Comparison of ENCODE assay signal across 9 mouse cellular contexts in genomic region chr10:86091919-86092318, GRCm38 (mm10).
A peak's percentile ranks its signal among the peaks of the same experiment; 100 is the strongest.
DNase-seq lines count a peak whose midpoint lies in the region; ATAC-seq and TF ChIP-seq lines count a peak whose summit lies in the region.
"Had no signal": no experiment of that assay in that cellular context is flagged by ENCODE, and none has a peak within 500 bp of the region (broad histone marks: within the 10 kb centered on the region; RNA-seq: fewer than 3 reads in every experiment).

No protein-coding gene starts in this region.

- H3K36me3 ChIP-seq in hindbrain, postnatal 0 days (ENCODE audit: insufficient read depth, low read length): no peaks in the 10 kb centered on the region
- H3K36me3 ChIP-seq in hindbrain, embryonic 12.5 days: no peaks in the 10 kb centered on the region
- H3K36me3 ChIP-seq in CH12.LX (replicated peaks in 1 of 2; ENCODE audit: control insufficient read depth in 1 of 2, insufficient read depth in 1 of 2, low read length in 1 of 2): no peaks in the 10 kb centered on the region
- no peaks in the 10 kb centered on the region for H3K36me3 ChIP-seq in G1E (replicated peaks)
- H3K36me3 ChIP-seq in intestine, embryonic 16.5 days (ENCODE audit: control insufficient read depth, insufficient read depth, low read length): no peaks in the 10 kb centered on the region
- H3K36me3 ChIP-seq: embryonic facial prominence, embryonic 12.5 days had no signal

- dilution Hi-C loops in CH12.LX (cut with MboI; ENCODE audit: extremely low pct_ligation_motif_present, extremely low pct_unique_long_range_greater_than_20kb, low sequenced_read_pairs): no loop called here

- WGBS in hindbrain, postnatal 0 days: 45% methylated on average over 10 of the region's 10 CpGs
- WGBS in hindbrain, embryonic 12.5 days: 47% methylated on average over 10 of the region's 10 CpGs
- WGBS in intestine, embryonic 16.5 days: 56% methylated on average over 10 of the region's 10 CpGs

- H3K4me3 ChIP-seq in hindbrain, postnatal 0 days (ENCODE audit: low read length): no peak overlapping the region
- no peak overlapping the region for H3K4me3 ChIP-seq in hindbrain, embryonic 12.5 days
- H3K4me3 ChIP-seq in CH12.LX (replicated peaks in 1 of 3; ENCODE audit: low read depth in 2 of 3, low read length in 2 of 3, poor library complexity in 1 of 3) (no peak overlapping the region), G1E (ENCODE audit: low read depth, low read length) (no peak overlapping the region)
- no peak overlapping the region for H3K4me3 ChIP-seq in intestine, embryonic 16.5 days (ENCODE audit: low read length)
- H3K4me3 ChIP-seq: embryonic facial prominence, embryonic 12.5 days; myocyte had no signal

- no peaks in the 10 kb centered on the region for H3K79me2 ChIP-seq in CH12.LX (replicated peaks; ENCODE audit: control insufficient read depth, extremely low read depth, insufficient read depth, poor library complexity, severe bottlenecking)

- no peak for TF ChIP-seq POLR2A in CH12.LX (IDR thresholded peaks at IDR 0.05; ENCODE audit: low read depth, low read length)

- no peak for ATAC-seq in hindbrain, postnatal 0 days
- no peak for ATAC-seq in hindbrain, embryonic 12.5 days (ENCODE audit: low FRiP score)
- no peak for ATAC-seq in G1E (ENCODE audit: extremely low read depth, insufficient number of reproducible peaks, low FRiP score, poor library complexity, severe bottlenecking)
- ATAC-seq in intestine, embryonic 16.5 days: no peak

- TF ChIP-seq EP300 in CH12.LX (IDR thresholded peaks at IDR 0.05; ENCODE audit: low read length): no peak

- no peaks in the 10 kb centered on the region for H3K27me3 ChIP-seq in hindbrain, postnatal 0 days (ENCODE audit: insufficient read depth, low read length)
- no peaks in the 10 kb centered on the region for H3K27me3 ChIP-seq in hindbrain, embryonic 12.5 days
- H3K27me3 ChIP-seq in CH12.LX (replicated peaks): no peaks in the 10 kb centered on the region
- H3K27me3 ChIP-seq in G1E (ENCODE audit: insufficient read depth, low read length): peaks cover 20% of the 10 kb centered on the region
- no peaks in the 10 kb centered on the region for H3K27me3 ChIP-seq in intestine, embryonic 16.5 days (replicated peaks; ENCODE audit: control insufficient read depth, insufficient read depth, low read length)
- H3K27me3 ChIP-seq: embryonic facial prominence, embryonic 12.5 days had no signal

- H3K27ac ChIP-seq in hindbrain, postnatal 0 days: no peak overlapping the region
- no peak overlapping the region for H3K27ac ChIP-seq in hindbrain, embryonic 12.5 days
- H3K27ac ChIP-seq in CH12.LX (ENCODE audit: insufficient read depth, low read depth): no peak overlapping the region
- no peak overlapping the region for H3K27ac ChIP-seq in intestine, embryonic 16.5 days (ENCODE audit: low read length)
- H3K27ac ChIP-seq: embryonic facial prominence, embryonic 12.5 days had no signal

- H3K9me3 ChIP-seq in hindbrain, postnatal 0 days (ENCODE audit: low read length): no peaks in the 10 kb centered on the region
- H3K9me3 ChIP-seq in hindbrain, embryonic 12.5 days (replicated peaks): no peaks in the 10 kb centered on the region
- no peaks in the 10 kb centered on the region for H3K9me3 ChIP-seq in CH12.LX (replicated peaks; ENCODE audit: low read length)
- H3K9me3 ChIP-seq in G1E (replicated peaks): no peaks in the 10 kb centered on the region
- H3K9me3 ChIP-seq in intestine, embryonic 16.5 days (ENCODE audit: control insufficient read depth, low read length): no peaks in the 10 kb centered on the region
- H3K9me3 ChIP-seq: embryonic facial prominence, embryonic 12.5 days had no signal

- H3K4me2 ChIP-seq in hindbrain, postnatal 0 days (ENCODE audit: low read depth, low read length): no peak overlapping the region
- H3K4me2 ChIP-seq in hindbrain, embryonic 12.5 days (replicated peaks): no peak overlapping the region
- H3K4me2 ChIP-seq in CH12.LX (ENCODE audit: insufficient read depth, low read depth, poor library complexity, severe bottlenecking): no peak overlapping the region
- H3K4me2 ChIP-seq in intestine, embryonic 16.5 days (ENCODE audit: low read depth, low read length): no peak overlapping the region
- H3K4me2 ChIP-seq: embryonic facial prominence, embryonic 12.5 days had no signal

- in situ Hi-C loops in CH12.LX (cut with MboI; ENCODE audit: low pct_ligation_motif_present, low pct_unique_long_range_greater_than_20kb, low sequenced_read_pairs): no loop called here

- no peak for DNase-seq in hindbrain, postnatal 0 days (ENCODE audit: low spot score)
- DNase-seq in CH12.LX (ENCODE audit: extremely low read depth): peak; percentile 50
- DNase-seq in G1E (ENCODE audit: low spot score): peak; percentile 23
- peak; percentile 56 for DNase-seq in kidney, postnatal 10 days
- peak; percentile 34 for DNase-seq in retina, postnatal 1 day

- H3K4me1 ChIP-seq in hindbrain, postnatal 0 days (ENCODE audit: insufficient read depth, low read length): no peaks in the 10 kb centered on the region
- H3K4me1 ChIP-seq in hindbrain, embryonic 12.5 days: no peaks in the 10 kb centered on the region
- no peaks in the 10 kb centered on the region for H3K4me1 ChIP-seq in CH12.LX (ENCODE audit: control insufficient read depth in 1 of 2, insufficient read depth in 2 of 2)
- peaks cover 50% of the 10 kb centered on the region for H3K4me1 ChIP-seq in G1E (ENCODE audit: insufficient read depth, low read depth, low read length)
- H3K4me1 ChIP-seq in intestine, embryonic 16.5 days (ENCODE audit: control insufficient read depth, insufficient read depth, low read length): peaks cover 3% of the 10 kb centered on the region; the same call in 1 of the 2 replicates
- H3K4me1 ChIP-seq: embryonic facial prominence, embryonic 12.5 days had no signal

- peak; percentile 62 for TF ChIP-seq RAD21 in CH12.LX (IDR thresholded peaks at IDR 0.05; ENCODE audit: low read depth, low read length)

- no peak overlapping the region for H3K9ac ChIP-seq in hindbrain, postnatal 0 days (replicated peaks; ENCODE audit: low read length)
- H3K9ac ChIP-seq in hindbrain, embryonic 12.5 days: no peak overlapping the region
- H3K9ac ChIP-seq in CH12.LX (ENCODE audit: insufficient read depth, low read depth): no peak overlapping the region
- H3K9ac ChIP-seq in intestine, embryonic 16.5 days (ENCODE audit: low read depth, low read length): no peak overlapping the region
- H3K9ac ChIP-seq: embryonic facial prominence, embryonic 12.5 days had no signal

- peak; percentile 69 for TF ChIP-seq CTCF in hindbrain, postnatal 0 days (IDR thresholded peaks at IDR 0.05; ENCODE audit: low read depth)
- TF ChIP-seq CTCF in CH12.LX (conservative IDR thresholded peaks at IDR 0.05 in 1 of 2, IDR thresholded peaks at IDR 0.05 in 1 of 2; ENCODE audit: low read depth in 2 of 2, low read length in 2 of 2) (peak; percentile 82 to 83), G1E (IDR thresholded peaks at IDR 0.05; ENCODE audit: low read depth, low read length) (peak; percentile 89)

TF ChIP-seq in CH12.LX, 34 proteins besides CTCF, POLR2A, EP300 and RAD21:
- TF ChIP-seq MYC (IDR thresholded peaks at IDR 0.05; ENCODE audit: low read depth, low read length) (0 out of 2 replicates have a peak, but pooled peaks have one; percentile 57), CHD1 (IDR thresholded peaks at IDR 0.05; ENCODE audit: low read depth, low read length) (no peak), SMC3 (IDR thresholded peaks at IDR 0.05; ENCODE audit: low read depth, low read length) (peak; percentile 71), TCF12 (IDR thresholded peaks at IDR 0.05; ENCODE audit: low read depth, low read length) (no peak), MAX (IDR thresholded peaks at IDR 0.05; ENCODE audit: low read length) (peak; percentile 80), USF1 (IDR thresholded peaks at IDR 0.05; ENCODE audit: low read depth, low read length) (no peak), GABPA (IDR thresholded peaks at IDR 0.05; ENCODE audit: insufficient replicate concordance, low read depth, low read length) (no peak), BHLHE40 (IDR thresholded peaks at IDR 0.05; ENCODE audit: low read depth, low read length) (no peak), POLR2AphosphoS2 (IDR thresholded peaks at IDR 0.05; ENCODE audit: low read depth, low read length) (no peak), CHD2 (IDR thresholded peaks at IDR 0.05; ENCODE audit: low read length) (no peak)
